Mouse (Mus musculus) spleen, postnatal 36 days (tissue): ENCODE results near the gene Gm10488.
"Not testable (repeated sequence)": the region's sequence is repeated elsewhere in the genome, so short reads cannot be mapped to it uniquely, and the experiment has no call there.

ENCODE experiments used
- DNase-seq, 2 experiments: peaks; one replicate each; pipeline ENCODE4 v3.0.0; 2022; ENCODE audit warnings: low spot score in 2 of 2, mixed read lengths in 1 of 2

The Gm10488 gene

DNA sequence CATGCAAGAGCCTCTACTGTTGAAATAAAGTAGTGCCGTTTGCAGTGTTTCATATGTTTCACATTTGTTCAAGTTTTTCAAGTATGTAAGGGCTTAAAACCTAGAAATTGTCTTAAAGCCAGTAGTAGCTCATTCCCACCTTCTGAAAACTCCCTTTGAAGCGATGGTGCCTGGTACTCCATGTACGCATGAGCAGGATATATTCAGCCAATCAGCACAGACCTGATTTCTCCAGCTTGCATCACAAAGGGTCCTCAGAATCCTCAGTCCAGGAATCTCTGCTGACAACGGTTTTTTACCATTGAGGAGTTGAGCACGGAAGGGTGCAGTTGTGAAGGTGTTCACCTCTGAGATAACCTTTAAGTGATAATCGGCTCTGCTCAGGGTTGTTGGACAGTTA, at the start of gene Gm10488:
TSS of gene Gm10488 (plus strand) at position 301 of the 400 bp plus-strand sequence.
- DNase-seq, result not testable (repeated sequence)
